Mouse (Mus musculus) 3T3-L1 (cell line): ENCODE measurements around the gene Fxyd1.
A peak's percentile ranks its signal among the peaks of the same experiment; 100 is the strongest.

Experiments used
- DNase-seq: peaks from one replicate; pipeline ENCODE4 v3.0.0-alpha.2; 2015; ENCODE audit warnings: low read depth, low spot score

The Fxyd1 gene

DNA sequence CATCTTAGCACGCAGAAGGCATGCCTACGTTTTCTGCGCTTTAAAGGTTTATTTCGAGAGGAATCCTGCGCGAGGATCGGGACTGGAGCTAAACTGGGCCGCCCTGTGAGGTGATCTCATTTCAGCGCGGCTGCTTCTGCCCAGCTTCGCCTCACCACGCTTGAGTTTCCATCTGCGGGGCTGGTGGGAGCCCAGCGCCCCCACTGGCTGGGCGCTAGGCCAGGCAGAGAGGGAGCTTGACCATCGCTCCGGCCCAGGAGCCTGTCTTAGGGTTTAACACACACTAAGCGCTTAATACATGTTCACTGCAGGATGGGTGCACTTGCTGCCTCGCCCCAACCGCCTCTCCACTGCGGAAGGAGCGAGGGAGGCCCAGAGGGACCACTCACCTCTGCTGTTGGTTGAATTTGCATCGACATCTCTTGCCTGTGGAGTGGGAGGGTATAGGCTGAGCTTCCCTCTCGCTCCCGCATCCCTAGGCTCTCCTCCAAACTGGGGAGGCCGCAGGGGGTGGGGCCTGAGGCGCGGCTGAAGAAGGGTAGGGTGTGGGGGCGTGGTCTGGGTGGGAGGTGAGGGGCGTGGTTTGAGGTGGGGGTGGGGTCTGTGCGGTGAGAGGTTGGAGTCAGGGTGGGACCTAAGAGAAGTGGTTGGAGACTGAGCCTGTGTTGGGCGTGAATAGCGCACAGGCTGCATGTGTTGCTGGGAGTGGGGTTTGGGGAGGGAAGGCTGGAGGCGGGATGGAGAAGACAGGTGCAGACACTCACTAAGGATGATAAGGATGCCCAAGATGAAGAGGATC is 4.2 kb downstream of the Fxyd1 start:
- no peak for DNase-seq

DNA sequence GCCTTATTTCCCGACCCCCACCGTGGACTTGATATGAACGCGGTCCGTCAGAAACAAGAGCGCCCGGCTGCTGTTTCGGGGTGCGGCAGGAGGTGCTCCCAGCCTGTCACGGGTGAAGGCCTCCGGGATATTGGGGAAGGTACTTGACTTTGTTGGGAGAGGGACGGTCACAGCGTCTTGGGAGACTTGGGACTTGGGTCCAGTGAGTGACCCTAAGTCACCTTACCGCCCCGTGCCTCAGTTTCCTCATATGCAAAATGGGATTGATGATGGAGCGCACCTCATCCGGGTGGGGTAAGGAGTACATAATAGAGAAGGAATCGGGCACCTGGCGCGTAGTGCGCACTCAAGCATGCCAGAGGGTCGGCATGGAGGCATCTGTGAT is 4.8 kb downstream of the Fxyd1 start:
- DNase-seq: no peak

DNA sequence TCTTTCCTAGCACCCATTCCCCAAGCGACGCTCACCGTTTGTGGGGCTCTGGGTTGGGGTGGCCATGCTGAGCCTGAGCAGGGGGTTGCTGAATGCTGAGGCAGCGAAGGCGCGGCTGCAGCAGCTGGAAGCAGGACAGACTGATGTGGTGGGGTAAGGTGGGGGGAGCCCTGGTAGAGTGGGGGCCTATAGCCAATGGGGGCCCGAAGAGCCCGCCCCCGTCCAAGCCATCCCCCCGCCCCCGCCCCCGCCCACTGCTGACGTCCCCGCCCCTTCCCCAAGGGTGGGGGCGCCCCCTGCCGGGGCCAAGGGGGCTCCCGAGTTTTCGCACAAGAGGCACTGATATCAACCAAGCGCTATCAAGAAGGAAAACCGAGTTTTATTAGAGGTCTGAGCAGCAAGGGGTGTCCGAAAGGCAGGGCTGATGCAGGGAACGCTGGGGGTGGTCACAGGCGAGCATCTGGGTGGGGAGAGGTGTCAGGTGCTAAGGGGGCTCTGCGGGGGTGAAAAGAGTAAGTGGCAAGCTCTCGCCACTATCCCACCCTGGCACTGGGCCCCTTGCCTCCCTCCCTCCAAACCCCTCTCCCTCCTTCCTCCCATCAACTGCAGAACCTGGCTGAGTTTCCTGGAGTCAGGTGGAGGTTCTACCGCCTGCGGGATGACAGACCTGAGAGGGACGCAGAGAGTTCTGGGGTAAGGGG is 5.5 kb downstream of the Fxyd1 start, which contains the start of gene Fxyd7:
Gene Fxyd7, minus strand, starts transcription at position 147 of the 701 bp plus-strand sequence.
- DNase-seq: no peak

GRCm38 (mm10) chr7:31050921-31051320 is 6.1 kb downstream of the Fxyd1 start:
- DNase-seq: no peak

GRCm38 (mm10) chr7:31050487-31050886 is 6.5 kb downstream of the Fxyd1 start:
- no peak for DNase-seq

- no peak for DNase-seq
Observed at GRCm38 (mm10) chr7:31049846-31050281, 7.1 kb downstream of the Fxyd1 start.

- no peak for DNase-seq
Observed at GRCm38 (mm10) chr7:31049135-31049845, 7.7 kb downstream of the Fxyd1 start.

GRCm38 (mm10) chr7:31042431-31042910 is 14.5 kb downstream of the Fxyd1 start, which contains the start of gene Fxyd5:
Fxyd5 (minus strand) TSS chr7:31042481.
- peak; percentile 10 for DNase-seq

- DNase-seq: peak; percentile 64
Observed at GRCm38 (mm10) chr7:31041662-31042315, 15.2 kb downstream of the Fxyd1 start.

DNA sequence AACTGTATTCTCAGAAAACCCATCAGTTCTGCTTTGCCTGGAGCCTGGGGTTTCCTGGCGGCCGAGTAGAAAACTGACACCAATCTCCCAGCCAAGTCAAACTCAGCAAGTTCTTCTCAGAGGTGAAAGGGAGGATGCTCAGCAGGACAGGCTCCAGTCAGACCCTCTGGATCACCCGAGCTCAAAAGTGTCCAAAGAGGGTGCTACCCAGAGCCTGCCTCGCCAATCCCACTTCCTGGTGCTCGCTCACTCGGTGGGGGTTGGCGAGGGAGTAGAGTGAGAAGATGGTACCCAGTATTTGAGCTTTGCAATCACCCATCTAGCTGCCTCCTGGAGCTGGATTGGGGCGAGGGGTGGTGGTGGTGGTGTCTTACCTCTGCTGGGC is 16.0 kb downstream of the Fxyd1 start:
- DNase-seq: peak; percentile 8

- no peak for DNase-seq
Observed at GRCm38 (mm10) chr7:31040281-31041022, 16.5 kb downstream of the Fxyd1 start.

GRCm38 (mm10) chr7:31039011-31039410 is 18.0 kb downstream of the Fxyd1 start:
- DNase-seq: no peak

DNA sequence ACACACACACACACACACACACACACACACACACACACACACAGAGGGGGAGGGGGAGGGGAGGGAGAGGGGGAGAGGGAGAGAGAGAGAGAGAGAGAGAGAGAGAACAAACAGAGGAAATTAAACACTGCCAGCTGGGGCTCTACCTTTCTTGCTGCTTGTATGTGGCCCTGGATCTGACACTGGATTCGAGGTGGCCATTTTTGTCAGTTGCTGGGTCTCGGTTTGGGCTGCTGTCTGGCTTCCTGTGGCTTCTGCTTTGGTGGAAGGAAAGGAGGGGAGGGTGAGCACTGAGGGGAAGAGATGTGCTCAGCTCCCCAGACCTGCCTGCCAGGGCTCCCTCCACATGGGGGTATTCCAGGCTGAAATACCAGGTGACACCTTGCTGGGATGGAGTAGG is 19.3 kb downstream of the Fxyd1 start:
- no peak for DNase-seq

GRCm38 (mm10) chr7:31036917-31037316 is 20.1 kb downstream of the Fxyd1 start:
- DNase-seq: peak; percentile 22

GRCm38 (mm10) chr7:31035291-31035690 is 21.7 kb downstream of the Fxyd1 start:
- DNase-seq: no peak

- no peak for DNase-seq
Observed at GRCm38 (mm10) chr7:31034789-31035188, 22.2 kb downstream of the Fxyd1 start.

GRCm38 (mm10) chr7:31033409-31034165 is 23.4 kb downstream of the Fxyd1 start:
- DNase-seq: peak; percentile 7

- no peak for DNase-seq
Observed at GRCm38 (mm10) chr7:31031731-31032130, 25.3 kb downstream of the Fxyd1 start.

DNA sequence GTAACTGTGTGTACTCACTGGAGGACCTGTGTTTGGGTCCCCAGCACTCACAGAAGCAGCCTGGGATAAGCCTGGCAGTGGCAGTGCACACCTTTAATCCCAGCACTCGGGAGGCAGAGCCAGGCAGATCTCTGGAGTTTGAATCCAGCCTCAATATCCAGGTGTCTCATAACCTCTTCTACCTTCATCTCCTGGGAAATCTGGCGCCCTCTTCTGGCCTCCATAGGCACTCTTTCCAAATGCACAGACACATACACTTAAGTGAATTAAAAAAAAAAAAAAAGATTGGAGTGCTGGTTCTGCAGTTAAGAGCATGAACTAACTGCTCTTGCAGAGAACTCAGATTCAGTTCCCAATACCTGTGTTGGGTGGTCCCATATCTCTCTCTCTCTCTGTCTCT is 26.3 kb downstream of the Fxyd1 start:
- no peak for DNase-seq

- DNase-seq: no peak
Observed at GRCm38 (mm10) chr7:31028609-31029008, 28.4 kb downstream of the Fxyd1 start.
